Comparison of ENCODE assay signal across 28 mouse cellular contexts in the genomic region with DNA sequence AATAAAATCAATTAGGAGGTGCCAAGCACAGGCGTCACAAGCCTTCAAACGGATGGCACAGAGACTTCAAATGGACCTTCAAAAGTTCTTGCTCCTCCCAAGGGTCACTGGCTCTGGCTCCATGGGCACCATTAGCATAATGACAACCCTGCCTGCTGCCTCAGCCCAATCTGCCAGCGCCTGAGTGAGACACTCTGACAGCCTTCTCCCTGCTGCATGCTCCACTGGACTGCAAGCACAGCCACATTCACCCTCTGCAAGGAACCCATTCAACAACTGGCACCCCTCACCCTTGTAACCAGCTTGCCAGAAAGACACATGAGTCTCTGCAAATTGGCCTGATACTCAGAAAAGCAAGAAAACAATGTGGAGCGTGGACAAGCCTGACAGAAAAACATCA.
A peak's percentile ranks its signal among the peaks of the same experiment; 100 is the strongest.
DNase-seq lines count a peak whose midpoint lies in the region; ATAC-seq and TF ChIP-seq lines count a peak whose summit lies in the region.
"Had no signal": no experiment of that assay in that cellular context is flagged by ENCODE, and none has a peak within 500 bp of the region (broad histone marks: within the 10 kb centered on the region; RNA-seq: fewer than 3 reads in every experiment).

No protein-coding gene starts in this region.

- H3K4me2 ChIP-seq in forebrain, embryonic 13.5 days: no peak overlapping the region
- no peak overlapping the region for H3K4me2 ChIP-seq in forebrain, embryonic 12.5 days
- no peak overlapping the region for H3K4me2 ChIP-seq in kidney, embryonic 16.5 days (replicated peaks; ENCODE audit: low read depth, low read length)
- H3K4me2 ChIP-seq in midbrain, embryonic 16.5 days (ENCODE audit: low read length): no peak overlapping the region
- H3K4me2 ChIP-seq in midbrain, embryonic 15.5 days: no peak overlapping the region
- no peak overlapping the region for H3K4me2 ChIP-seq in midbrain, postnatal 0 days (ENCODE audit: low read depth, low read length, poor library complexity, severe bottlenecking)
- H3K4me2 ChIP-seq: heart, embryonic 13.5 days; intestine, embryonic 15.5 days; limb, embryonic 13.5 days; liver, embryonic 11.5 days; lung, embryonic 15.5 days; midbrain, embryonic 12.5 days; neural tube, embryonic 12.5 days had no signal

- no peaks in the 10 kb centered on the region for H3K4me1 ChIP-seq in forebrain, embryonic 13.5 days
- H3K4me1 ChIP-seq in forebrain, embryonic 12.5 days: no peaks in the 10 kb centered on the region
- H3K4me1 ChIP-seq in kidney, embryonic 16.5 days (ENCODE audit: insufficient read depth, low read length): no peaks in the 10 kb centered on the region
- H3K4me1 ChIP-seq in midbrain, embryonic 16.5 days (ENCODE audit: control insufficient read depth, insufficient read depth, low read length): no peaks in the 10 kb centered on the region
- H3K4me1 ChIP-seq in midbrain, embryonic 15.5 days: no peaks in the 10 kb centered on the region; the same call in 1 of the 2 replicates
- H3K4me1 ChIP-seq in midbrain, postnatal 0 days (ENCODE audit: insufficient read depth, low read length): no peaks in the 10 kb centered on the region
- H3K4me1 ChIP-seq: heart, embryonic 13.5 days; intestine, embryonic 15.5 days; limb, embryonic 13.5 days; lung, embryonic 15.5 days; midbrain, embryonic 12.5 days; neural tube, embryonic 12.5 days had no signal

- no peak overlapping the region for H3K9ac ChIP-seq in forebrain, embryonic 13.5 days
- H3K9ac ChIP-seq in forebrain, embryonic 12.5 days: no peak overlapping the region
- no peak overlapping the region for H3K9ac ChIP-seq in kidney, embryonic 16.5 days (replicated peaks; ENCODE audit: low read length)
- no peak overlapping the region for H3K9ac ChIP-seq in midbrain, embryonic 16.5 days (ENCODE audit: low read depth, low read length)
- no peak overlapping the region for H3K9ac ChIP-seq in midbrain, embryonic 15.5 days
- H3K9ac ChIP-seq in midbrain, postnatal 0 days (replicated peaks; ENCODE audit: low read length, poor library complexity, severe bottlenecking): no peak overlapping the region
- H3K9ac ChIP-seq: heart, embryonic 13.5 days; intestine, embryonic 15.5 days; limb, embryonic 13.5 days; lung, embryonic 15.5 days; midbrain, embryonic 12.5 days; neural tube, embryonic 12.5 days had no signal

- H3K27ac ChIP-seq in forebrain, embryonic 13.5 days: no peak overlapping the region
- no peak overlapping the region for H3K27ac ChIP-seq in forebrain, embryonic 12.5 days
- no peak overlapping the region for H3K27ac ChIP-seq in kidney, embryonic 16.5 days (ENCODE audit: low read length)
- H3K27ac ChIP-seq in midbrain, embryonic 16.5 days (ENCODE audit: low read length): no peak overlapping the region
- H3K27ac ChIP-seq in midbrain, embryonic 15.5 days: no peak overlapping the region
- no peak overlapping the region for H3K27ac ChIP-seq in midbrain, postnatal 0 days (ENCODE audit: low read depth, low read length)
- H3K27ac ChIP-seq: heart, adult 2 months; heart, embryonic 13.5 days; intestine, embryonic 15.5 days; kidney, postnatal 0 days; limb, embryonic 13.5 days; lung, embryonic 15.5 days; midbrain, embryonic 12.5 days; neural tube, embryonic 12.5 days; stomach, postnatal 0 days had no signal

- DNase-seq in kidney, postnatal 36 days: no peak
- DNase-seq in midbrain, postnatal 0 days (ENCODE audit: low spot score): peak; percentile 5
- DNase-seq in thymus, postnatal 10 days (ENCODE audit: low spot score in 2 of 2): no peak
- DNase-seq: adrenal gland, adult 8-10 months; cerebellum, adult 18-20 months; heart, adult 2 months; heart, postnatal 10 days; kidney, adult 2 months; right cerebral cortex, postnatal 4 days; thymus, adult 18-20 months; thymus, postnatal 36 days had no signal

- TF ChIP-seq CTCF in midbrain, postnatal 0 days (IDR thresholded peaks at IDR 0.05): no peak

- no peak overlapping the region for H3K4me3 ChIP-seq in forebrain, embryonic 13.5 days
- no peak overlapping the region for H3K4me3 ChIP-seq in forebrain, embryonic 12.5 days (replicated peaks)
- no peak overlapping the region for H3K4me3 ChIP-seq in kidney, embryonic 16.5 days (ENCODE audit: low read length)
- no peak overlapping the region for H3K4me3 ChIP-seq in midbrain, embryonic 16.5 days (ENCODE audit: low read depth, low read length)
- H3K4me3 ChIP-seq in midbrain, embryonic 15.5 days: no peak overlapping the region
- H3K4me3 ChIP-seq in midbrain, postnatal 0 days (ENCODE audit: low read depth, low read length): no peak overlapping the region
- H3K4me3 ChIP-seq: erythroblast, embryonic 14.5 days; heart, adult 2 months; heart, embryonic 13.5 days; intestine, embryonic 15.5 days; limb, embryonic 13.5 days; lung, embryonic 15.5 days; midbrain, embryonic 12.5 days; myocyte; neural tube, embryonic 12.5 days had no signal

- H3K9me3 ChIP-seq in forebrain, embryonic 13.5 days (replicated peaks): no peaks in the 10 kb centered on the region
- no peaks in the 10 kb centered on the region for H3K9me3 ChIP-seq in forebrain, embryonic 12.5 days
- H3K9me3 ChIP-seq in kidney, embryonic 16.5 days (ENCODE audit: low read length): no peaks in the 10 kb centered on the region
- H3K9me3 ChIP-seq in midbrain, embryonic 16.5 days (replicated peaks; ENCODE audit: control insufficient read depth, low read length, poor library complexity, severe bottlenecking): no peaks in the 10 kb centered on the region
- H3K9me3 ChIP-seq in midbrain, embryonic 15.5 days: no peaks in the 10 kb centered on the region
- no peaks in the 10 kb centered on the region for H3K9me3 ChIP-seq in midbrain, postnatal 0 days (ENCODE audit: low read length)
- H3K9me3 ChIP-seq: G1E; heart, embryonic 13.5 days; intestine, embryonic 15.5 days; limb, embryonic 13.5 days; lung, embryonic 15.5 days; midbrain, embryonic 12.5 days; neural tube, embryonic 12.5 days had no signal

- ATAC-seq in forebrain, embryonic 13.5 days: peak; percentile 77; the same call in 1 of the 2 replicates
- no peak for ATAC-seq in forebrain, embryonic 12.5 days (ENCODE audit: low FRiP score)
- 0 out of 2 replicates have a peak, but pooled peaks have one; percentile 69 for ATAC-seq in kidney, embryonic 16.5 days (ENCODE audit: low FRiP score, low TSS enrichment)
- peak; percentile 42; the same call in 1 of the 2 replicates for ATAC-seq in midbrain, embryonic 16.5 days
- ATAC-seq in midbrain, embryonic 15.5 days (replicated peaks): no peak
- no peak for ATAC-seq in midbrain, postnatal 0 days (ENCODE audit: low FRiP score)
- ATAC-seq: intestine, embryonic 15.5 days had no signal

- H3K36me3 ChIP-seq in forebrain, embryonic 13.5 days (ENCODE audit: poor library complexity, severe bottlenecking): no peaks in the 10 kb centered on the region
- H3K36me3 ChIP-seq in forebrain, embryonic 12.5 days (replicated peaks): no peaks in the 10 kb centered on the region
- H3K36me3 ChIP-seq in kidney, embryonic 16.5 days (ENCODE audit: insufficient read depth, low read length): no peaks in the 10 kb centered on the region
- H3K36me3 ChIP-seq in midbrain, embryonic 16.5 days (ENCODE audit: control insufficient read depth, insufficient read depth, low read length): no peaks in the 10 kb centered on the region
- H3K36me3 ChIP-seq in midbrain, embryonic 15.5 days (replicated peaks): no peaks in the 10 kb centered on the region
- no peaks in the 10 kb centered on the region for H3K36me3 ChIP-seq in midbrain, postnatal 0 days (ENCODE audit: insufficient read depth, low read length)
- H3K36me3 ChIP-seq: G1E; heart, embryonic 13.5 days; intestine, embryonic 15.5 days; limb, embryonic 13.5 days; lung, embryonic 15.5 days; midbrain, embryonic 12.5 days; neural tube, embryonic 12.5 days had no signal

- WGBS in forebrain, embryonic 13.5 days: 58% methylated on average over 4 of the region's 4 CpGs
- 71% methylated on average over 4 of the region's 4 CpGs for WGBS in forebrain, embryonic 12.5 days
- WGBS in kidney, embryonic 16.5 days: 23% methylated on average over 4 of the region's 4 CpGs
- 52% methylated on average over 4 of the region's 4 CpGs for WGBS in midbrain, embryonic 16.5 days
- 58% methylated on average over 4 of the region's 4 CpGs for WGBS in midbrain, embryonic 15.5 days
- 60% methylated on average over 4 of the region's 4 CpGs for WGBS in midbrain, postnatal 0 days

- no peaks in the 10 kb centered on the region for H3K27me3 ChIP-seq in forebrain, embryonic 13.5 days
- no peaks in the 10 kb centered on the region for H3K27me3 ChIP-seq in forebrain, embryonic 12.5 days
- H3K27me3 ChIP-seq in kidney, embryonic 16.5 days (ENCODE audit: insufficient read depth, low read length): no peaks in the 10 kb centered on the region; the same call in 1 of the 2 replicates
- H3K27me3 ChIP-seq in midbrain, embryonic 16.5 days (ENCODE audit: control insufficient read depth, insufficient read depth, low read depth, low read length): no peaks in the 10 kb centered on the region
- no peaks in the 10 kb centered on the region for H3K27me3 ChIP-seq in midbrain, embryonic 15.5 days (replicated peaks)
- H3K27me3 ChIP-seq in midbrain, postnatal 0 days (ENCODE audit: insufficient read depth, low read length): no peaks in the 10 kb centered on the region
- H3K27me3 ChIP-seq: heart, embryonic 13.5 days; intestine, embryonic 15.5 days; limb, embryonic 13.5 days; lung, embryonic 15.5 days; midbrain, embryonic 12.5 days; neural tube, embryonic 12.5 days had no signal

Comparison
In these comparisons a context has a peak if more than half of its experiments do, and no peak if none do; other contexts are left out.
1. ATAC-seq: peak in forebrain, embryonic 13.5 days (single experiment), kidney, embryonic 16.5 days (single experiment) and midbrain, embryonic 16.5 days (single experiment); none in forebrain, embryonic 12.5 days (single experiment), midbrain, embryonic 15.5 days (single experiment) and midbrain, postnatal 0 days (single experiment).